Mouse (Mus musculus): ENCODE measurements around the gene Myh1. TPM values are rescaled to one million over a fixed set of nuclear protein-coding genes. Genes with fewer than 3 reads are reported as not detected.

Gene Myh1
- total and polyA plus RNA-seq, 2 experiments from 2014 or later = 0.12 to 0.24 TPM

- no peak overlapping the region for H3K4me2 ChIP-seq (ENCODE audit: low read depth)
- no peak overlapping the region for H3K9ac ChIP-seq
- no peak for TF ChIP-seq CTCF (IDR thresholded peaks at IDR 0.05; ENCODE audit: low read depth)
- no peak for DNase-seq
- H3K27ac ChIP-seq (ENCODE audit: low read depth, low read length) = no peak overlapping the region
- no peak overlapping the region for H3K4me3 ChIP-seq (ENCODE audit: low read depth, low read length)
- no peaks in the 10 kb centered on the region for H3K27me3 ChIP-seq (ENCODE audit: insufficient read depth, low read length)
- 82% methylated on average over 6 of the region's 6 CpGs for WGBS
- no peaks in the 10 kb centered on the region for H3K36me3 ChIP-seq (ENCODE audit: insufficient read depth)
- H3K9me3 ChIP-seq (ENCODE audit: low read length) = no peaks in the 10 kb centered on the region
- ATAC-seq = no peak
- no peaks in the 10 kb centered on the region for H3K4me1 ChIP-seq (ENCODE audit: insufficient read depth)
Observed at GRCm38 (mm10) chr11:67260956-67261355, 61.1 kb downstream of the Myh1 start.

Other genes starting within 250 kb of the Myh1 start
- gene Tmem238l, start 243.4 kb upstream of the Myh1 start, total RNA-seq (2014; rRNA removed) = not detected in 2 replicates
- gene Tmem238l, start 243.4 kb upstream of the Myh1 start, polyA plus RNA-seq (2015; fragmentation: Nextera tagmentation; extraction: Ambion mirVana) = not detected in 2 replicates
- gene Tmem220, start 174.9 kb upstream of the Myh1 start, total RNA-seq (2014; rRNA removed) = not detected in 2 replicates
- 0.36 and 0.77 TPM in 2 replicates for gene Tmem220, start 174.9 kb upstream of the Myh1 start, polyA plus RNA-seq (2015; fragmentation: Nextera tagmentation; extraction: Ambion mirVana)
- 22.2 and 23.2 TPM in 2 replicates for gene Adprm, start 147.5 kb upstream of the Myh1 start, total RNA-seq (2014; rRNA removed)
- gene Adprm, start 147.5 kb upstream of the Myh1 start, polyA plus RNA-seq (2015; fragmentation: Nextera tagmentation; extraction: Ambion mirVana) = 24.6 and 26.3 TPM in 2 replicates
- 16.0 and 18.3 TPM in 2 replicates for gene Sco1, start 147.4 kb upstream of the Myh1 start, total RNA-seq (2014; rRNA removed)
- gene Sco1, start 147.4 kb upstream of the Myh1 start, polyA plus RNA-seq (2015; fragmentation: Nextera tagmentation; extraction: Ambion mirVana) = 11.9 and 13.9 TPM in 2 replicates
- 0.24 and 0.54 TPM in 2 replicates for gene Myh3, start 121.8 kb upstream of the Myh1 start, total RNA-seq (2014; rRNA removed)
- 0.15 and 0.24 TPM in 2 replicates for gene Myh3, start 121.8 kb upstream of the Myh1 start, polyA plus RNA-seq (2015; fragmentation: Nextera tagmentation; extraction: Ambion mirVana)
- gene Myh2, start 29.0 kb upstream of the Myh1 start, total RNA-seq (2014; rRNA removed) = 0.31 and 0.33 TPM in 2 replicates
- gene Myh2, start 29.0 kb upstream of the Myh1 start, polyA plus RNA-seq (2015; fragmentation: Nextera tagmentation; extraction: Ambion mirVana) = 0.14 and 0.18 TPM in 2 replicates
- gene Myh4, start 38.0 kb downstream of the Myh1 start, total RNA-seq (2014; rRNA removed) = 0.10 and 0.15 TPM in 2 replicates
- 0.04 and 0.05 TPM in 2 replicates for gene Myh4, start 38.0 kb downstream of the Myh1 start, polyA plus RNA-seq (2015; fragmentation: Nextera tagmentation; extraction: Ambion mirVana)
- 0.38 and 2.1 TPM in 2 replicates for gene Myh8, start 77.1 kb downstream of the Myh1 start, total RNA-seq (2014; rRNA removed)
- gene Myh8, start 77.1 kb downstream of the Myh1 start, polyA plus RNA-seq (2015; fragmentation: Nextera tagmentation; extraction: Ambion mirVana) = 0.20 and 0.33 TPM in 2 replicates
- 0.57 and 0.62 TPM in 2 replicates for gene Myh13, start 121.6 kb downstream of the Myh1 start, total RNA-seq (2014; rRNA removed)
- 0.15 and 0.26 TPM in 2 replicates for gene Myh13, start 121.6 kb downstream of the Myh1 start, polyA plus RNA-seq (2015; fragmentation: Nextera tagmentation; extraction: Ambion mirVana)

Measured in forebrain, postnatal 0 days (tissue).